Mouse (Mus musculus) kidney, embryonic 15.5 days (tissue): ENCODE measurements around the gene Mroh2a. TPM values are rescaled to one million over a fixed set of nuclear protein-coding genes. Genes with fewer than 3 reads are reported as not detected.
A peak's percentile ranks its signal among the peaks of the same experiment; 100 is the strongest.

Source experiments
- ATAC-seq: fragments of 200-750 bp; cut with Nextera tagmentation; replicated peaks from 2 replicates; pipeline ENCODE4 v1.8.0; 2017; ENCODE audit warnings: moderate TSS enrichment; ENCODE audit not compliant: low FRiP score
- H3K27ac ChIP-seq: fragments of 300-500 bp; sonication (generic); 2 replicates; pipeline ENCODE4 v1.5.1; 2015; ENCODE audit warnings: mild to moderate bottlenecking, inconsistent platforms
- H3K27me3 ChIP-seq: fragments of 300-500 bp; sonication (generic); 2 replicates; pipeline ENCODE4 v1.6.1; 2015; ENCODE audit warnings: inconsistent platforms
- H3K36me3 ChIP-seq: fragments of 300-500 bp; sonication (generic); 2 replicates; pipeline ENCODE4 v1.6.1; 2015; ENCODE audit warnings: inconsistent platforms
- H3K4me1 ChIP-seq: fragments of 300-500 bp; sonication (generic); 2 replicates; pipeline ENCODE4 v1.6.1; 2015; ENCODE audit warnings: inconsistent platforms
- H3K4me2 ChIP-seq: fragments of 300-500 bp; sonication (generic); 2 replicates; pipeline ENCODE4 v1.6.1; 2015; ENCODE audit warnings: moderate library complexity, mild to moderate bottlenecking, inconsistent platforms
- H3K4me3 ChIP-seq: fragments of 300-500 bp; sonication (generic); replicated peaks from 2 replicates; pipeline ENCODE4 v1.5.1; 2015; ENCODE audit warnings: mild to moderate bottlenecking, inconsistent platforms
- H3K9ac ChIP-seq: fragments of 300-500 bp; sonication (generic); 2 replicates; pipeline ENCODE4 v1.6.1; 2015; ENCODE audit warnings: mild to moderate bottlenecking, inconsistent platforms
- H3K9me3 ChIP-seq: fragments of 300-500 bp; sonication (generic); replicated peaks from 2 replicates; pipeline ENCODE4 v1.6.1; 2016; ENCODE audit warnings: inconsistent platforms
- WGBS: fragments of 180-500 bp; shearing (Covaris S2); methylation state at CpG from one replicate; pipeline ENCODE4 v1.1.7; 2015; ENCODE audit warnings: mixed read lengths; 5-methylcytosine and 5-hydroxymethylcytosine counted together
- polyA plus RNA-seq: library from polyadenylated mRNA; unstranded; fragments of >200 nt; fragmentation: Nextera tagmentation; extraction: Ambion mirVana; gene quantifications from 2 replicates; pipeline ENCODE4 v1.2.1, GENCODE M21; 2015

The Mroh2a gene
- polyA plus RNA-seq, 1 experiment from 2014 or later = 1.3 TPM

- Histone ChIP-seq H3K4me3 (no peak overlapping the region), H3K4me1 (peaks cover 13% of the 10 kb centered on the region), H3K9ac (no peak overlapping the region), H3K27ac (no peak overlapping the region), H3K27me3 (no peaks in the 10 kb centered on the region), H3K36me3 (peaks cover 25% of the 10 kb centered on the region), H3K9me3 (peaks cover 23% of the 10 kb centered on the region), H3K4me2 (no peak overlapping the region)
- WGBS = 75% methylated on average over 10 of the region's 10 CpGs
- ATAC-seq = no peak
Observed at GRCm38 (mm10) chr1:88256886-88257663, 30.3 kb downstream of the Mroh2a start.

GRCm38 (mm10) chr1:88257681-88258080, 30.9 kb downstream of the Mroh2a start:
- H3K4me1 ChIP-seq = peaks cover 18% of the 10 kb centered on the region
- H3K36me3 ChIP-seq = peaks cover 31% of the 10 kb centered on the region
- 80% methylated on average over 6 of the region's 6 CpGs for WGBS
- no peak for ATAC-seq
- no peak overlapping the region for H3K9ac ChIP-seq
- no peak overlapping the region for H3K4me3 ChIP-seq
- H3K27ac ChIP-seq = no peak overlapping the region
- no peak overlapping the region for H3K4me2 ChIP-seq
- peaks cover 18% of the 10 kb centered on the region; the same call in 1 of the 2 replicates for H3K9me3 ChIP-seq
- no peaks in the 10 kb centered on the region for H3K27me3 ChIP-seq

- no peak for ATAC-seq
- H3K9ac ChIP-seq = no peak overlapping the region
- H3K27ac ChIP-seq = no peak overlapping the region
- H3K4me3 ChIP-seq = no peak overlapping the region
- no peak overlapping the region for H3K4me2 ChIP-seq
- H3K27me3 ChIP-seq = no peaks in the 10 kb centered on the region
- H3K9me3 ChIP-seq = peaks cover 18% of the 10 kb centered on the region; the same call in 1 of the 2 replicates
- peaks cover 38% of the 10 kb centered on the region for H3K36me3 ChIP-seq
- WGBS = 69% methylated on average over 6 of the region's 6 CpGs
- peaks cover 20% of the 10 kb centered on the region for H3K4me1 ChIP-seq
Observed at GRCm38 (mm10) chr1:88258361-88258760, 31.6 kb downstream of the Mroh2a start.

- no peaks in the 10 kb centered on the region for H3K27me3 ChIP-seq
- H3K9ac ChIP-seq = no peak overlapping the region
- peak; percentile 24 for ATAC-seq
- H3K36me3 ChIP-seq = peaks cover 45% of the 10 kb centered on the region
- H3K9me3 ChIP-seq = peaks cover 18% of the 10 kb centered on the region; the same call in 1 of the 2 replicates
- no peak overlapping the region for H3K4me3 ChIP-seq
- no peak overlapping the region for H3K4me2 ChIP-seq
- H3K27ac ChIP-seq = peak overlapping the region; percentile 2
- WGBS = 56% methylated on average over 8 of the region's 8 CpGs
- peaks cover 20% of the 10 kb centered on the region for H3K4me1 ChIP-seq
Observed at GRCm38 (mm10) chr1:88258881-88259642, 32.3 kb downstream of the Mroh2a start.

DNA sequence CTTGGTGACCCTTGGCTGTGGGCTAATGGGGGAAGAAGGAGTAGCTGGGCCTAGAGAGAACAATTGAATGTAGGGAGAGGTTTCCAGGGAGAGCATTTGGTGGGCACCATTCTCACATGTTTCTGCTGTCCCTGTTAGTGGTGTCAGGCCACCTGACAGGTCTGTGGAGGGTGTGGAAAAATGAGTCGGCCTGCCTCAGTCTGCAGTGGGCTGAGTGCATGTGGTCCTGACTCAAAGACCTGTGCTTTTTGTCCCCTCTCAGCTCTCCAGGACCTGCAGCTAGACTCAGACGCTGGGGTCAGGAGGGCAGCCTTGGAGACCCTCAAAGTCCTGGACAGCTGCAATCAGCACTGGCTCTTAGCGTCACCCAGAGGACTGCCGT, 32.8 kb downstream of the Mroh2a start:
- ATAC-seq = peak; percentile 7
- WGBS = 75% methylated on average over 4 of the region's 4 CpGs
- Histone ChIP-seq H3K9ac (no peak overlapping the region), H3K4me3 (no peak overlapping the region), H3K4me1 (peaks cover 20% of the 10 kb centered on the region), H3K9me3 (peaks cover 18% of the 10 kb centered on the region; the same call in 1 of the 2 replicates), H3K36me3 (peaks cover 50% of the 10 kb centered on the region), H3K27ac (peak overlapping the region; percentile 2; the same call in 1 of the 2 replicates), H3K27me3 (no peaks in the 10 kb centered on the region), H3K4me2 (no peak overlapping the region)

DNA sequence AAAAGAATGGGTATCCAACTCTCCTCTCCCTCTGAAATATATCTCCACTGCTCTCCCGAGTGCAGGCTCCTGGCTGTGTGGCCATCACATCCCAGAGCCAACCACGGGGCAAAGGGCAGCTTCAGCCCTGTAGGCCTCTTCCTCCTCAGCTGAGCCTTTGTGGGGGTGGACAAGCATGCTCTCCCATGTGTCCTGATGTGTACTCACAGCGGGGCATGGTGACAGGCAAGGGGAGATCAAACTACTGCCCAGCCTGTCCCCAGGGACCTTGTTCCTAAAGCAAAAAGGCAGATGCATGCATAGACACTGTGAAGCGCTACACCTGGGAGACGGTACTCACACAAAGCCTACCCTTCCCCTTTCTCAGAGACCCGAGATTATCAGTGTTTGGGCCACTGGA, 33.3 kb downstream of the Mroh2a start:
- Histone ChIP-seq H3K36me3 (peaks cover 55% of the 10 kb centered on the region), H3K27ac (no peak overlapping the region), H3K4me1 (peaks cover 20% of the 10 kb centered on the region), H3K4me2 (no peak overlapping the region), H3K27me3 (no peaks in the 10 kb centered on the region), H3K4me3 (no peak overlapping the region), H3K9me3 (peaks cover 15% of the 10 kb centered on the region; the same call in 1 of the 2 replicates), H3K9ac (no peak overlapping the region)
- WGBS = 73% methylated on average over 6 of the region's 6 CpGs
- ATAC-seq = peak; percentile 19; the same call in 1 of the 2 replicates

DNA sequence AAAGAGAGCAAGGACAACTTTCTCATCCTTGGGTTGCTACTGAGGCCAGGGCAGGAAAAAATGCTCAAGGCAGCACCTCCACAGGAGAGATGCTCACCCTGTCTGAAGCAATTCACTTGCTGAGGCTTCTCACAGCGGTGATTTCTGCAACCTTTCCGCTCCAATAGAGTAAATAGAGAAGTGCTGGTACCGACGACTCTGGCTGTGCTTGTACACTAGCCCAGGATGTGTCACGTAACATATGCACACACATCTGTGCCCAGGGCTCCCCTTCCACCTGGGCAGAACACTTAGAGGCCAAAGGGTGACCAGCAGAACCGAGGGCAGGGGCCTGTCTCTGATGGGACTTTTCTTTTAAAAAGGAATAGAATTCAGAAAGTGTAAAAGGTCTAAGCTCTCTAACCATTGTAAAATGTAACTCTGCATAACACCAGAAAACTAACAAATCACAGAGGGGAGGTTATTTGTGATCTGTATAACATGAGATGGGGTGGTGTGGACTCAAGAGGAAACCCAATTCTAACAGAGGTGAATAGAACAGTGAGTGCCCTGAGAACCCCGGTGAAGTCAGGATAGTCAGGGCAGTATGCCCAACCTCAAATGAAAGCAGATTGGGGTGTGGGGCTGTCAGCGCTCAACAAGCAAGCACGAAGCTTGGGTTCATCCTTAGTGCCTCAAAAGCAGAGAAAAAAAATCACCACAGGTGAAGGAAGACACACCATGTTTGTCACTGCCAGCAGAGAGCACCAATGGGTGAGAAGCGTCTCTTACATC, 34.0 kb downstream of the Mroh2a start:
- Histone ChIP-seq H3K36me3 (peaks cover 62% of the 10 kb centered on the region), H3K4me1 (peaks cover 20% of the 10 kb centered on the region), H3K9me3 (0 out of 2 replicates have a peak, but pooled peaks cover 12% of the 10 kb centered on the region), H3K4me3 (no peak overlapping the region), H3K4me2 (no peak overlapping the region), H3K27me3 (no peaks in the 10 kb centered on the region), H3K9ac (no peak overlapping the region), H3K27ac (no peak overlapping the region)
- whole genome bisulfite sequencing = 82% methylated on average over 10 of the region's 10 CpGs
- ATAC-seq = no peak

GRCm38 (mm10) chr1:88261706-88262105, 34.9 kb downstream of the Mroh2a start:
- Histone ChIP-seq H3K4me1 (peaks cover 20% of the 10 kb centered on the region), H3K4me3 (no peak overlapping the region), H3K36me3 (peaks cover 71% of the 10 kb centered on the region), H3K4me2 (no peak overlapping the region), H3K27ac (no peak overlapping the region), H3K9ac (no peak overlapping the region), H3K9me3 (0 out of 2 replicates have a peak, but pooled peaks cover 5% of the 10 kb centered on the region), H3K27me3 (no peaks in the 10 kb centered on the region)
- 84% methylated on average over 7 of the region's 7 CpGs for WGBS
- no peak for ATAC-seq

- Histone ChIP-seq H3K4me2 (no peak overlapping the region), H3K27ac (no peak overlapping the region), H3K36me3 (peaks cover 77% of the 10 kb centered on the region), H3K27me3 (no peaks in the 10 kb centered on the region), H3K4me3 (no peak overlapping the region), H3K4me1 (peaks cover 20% of the 10 kb centered on the region), H3K9me3 (0 out of 2 replicates have a peak, but pooled peaks cover 2% of the 10 kb centered on the region), H3K9ac (no peak overlapping the region)
- WGBS = 62% methylated on average over 4 of the region's 4 CpGs
- no peak for ATAC-seq
Observed at GRCm38 (mm10) chr1:88262255-88262654, 35.5 kb downstream of the Mroh2a start.

- 75% methylated on average over 6 of the region's 6 CpGs for WGBS
- H3K9me3 ChIP-seq = no peaks in the 10 kb centered on the region
- H3K4me2 ChIP-seq = no peak overlapping the region
- ATAC-seq = no peak
- H3K4me1 ChIP-seq = peaks cover 20% of the 10 kb centered on the region
- no peak overlapping the region for H3K9ac ChIP-seq
- H3K27me3 ChIP-seq = no peaks in the 10 kb centered on the region
- no peak overlapping the region for H3K27ac ChIP-seq
- peaks cover 84% of the 10 kb centered on the region for H3K36me3 ChIP-seq
- no peak overlapping the region for H3K4me3 ChIP-seq
Observed at GRCm38 (mm10) chr1:88262961-88263360, 36.2 kb downstream of the Mroh2a start.

- no peak for ATAC-seq
- WGBS = 91% methylated on average over 5 of the region's 5 CpGs
Observed at GRCm38 (mm10) chr1:88263778-88264177, 37.0 kb downstream of the Mroh2a start.

More at GRCm38 (mm10) chr1:88263778-88264177, 37.0 kb downstream of the Mroh2a start:
- Histone ChIP-seq H3K9me3 (no peaks in the 10 kb centered on the region), H3K4me2 (no peak overlapping the region), H3K4me3 (no peak overlapping the region), H3K36me3 (peaks cover 92% of the 10 kb centered on the region), H3K9ac (no peak overlapping the region), H3K27me3 (no peaks in the 10 kb centered on the region), H3K4me1 (peaks cover 20% of the 10 kb centered on the region), H3K27ac (no peak overlapping the region)
